Mouse (Mus musculus) spleen, adult 18-20 months (tissue): ENCODE results near the gene Tmem94.

Experiments
- DNase-seq, 2 experiments: peaks; one replicate each; pipeline ENCODE4 v3.0.0; 2022; ENCODE audit warnings: mixed read lengths in 2 of 2

Gene Tmem94

DNA sequence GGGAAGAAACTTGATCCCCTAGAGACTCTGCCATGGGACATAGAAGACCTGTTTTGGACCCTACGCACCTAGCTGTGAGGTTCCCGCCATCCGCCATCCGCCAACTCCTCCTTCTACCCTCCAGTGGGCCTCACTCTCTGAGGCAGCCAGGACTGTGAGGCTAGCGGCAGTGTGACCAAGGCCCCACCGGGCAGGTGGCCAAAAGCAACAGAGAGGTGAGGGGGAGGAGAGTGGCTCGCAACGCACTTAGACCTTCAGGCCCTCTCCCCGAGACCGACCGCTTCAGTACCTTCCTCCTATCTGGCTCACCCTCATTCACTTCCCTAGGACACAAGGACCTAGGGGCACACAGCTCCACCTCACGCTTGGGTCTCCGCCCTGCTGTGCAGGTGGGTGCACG is 45.1 kb downstream of the Tmem94 start:
- DNase-seq, result no peak

DNA sequence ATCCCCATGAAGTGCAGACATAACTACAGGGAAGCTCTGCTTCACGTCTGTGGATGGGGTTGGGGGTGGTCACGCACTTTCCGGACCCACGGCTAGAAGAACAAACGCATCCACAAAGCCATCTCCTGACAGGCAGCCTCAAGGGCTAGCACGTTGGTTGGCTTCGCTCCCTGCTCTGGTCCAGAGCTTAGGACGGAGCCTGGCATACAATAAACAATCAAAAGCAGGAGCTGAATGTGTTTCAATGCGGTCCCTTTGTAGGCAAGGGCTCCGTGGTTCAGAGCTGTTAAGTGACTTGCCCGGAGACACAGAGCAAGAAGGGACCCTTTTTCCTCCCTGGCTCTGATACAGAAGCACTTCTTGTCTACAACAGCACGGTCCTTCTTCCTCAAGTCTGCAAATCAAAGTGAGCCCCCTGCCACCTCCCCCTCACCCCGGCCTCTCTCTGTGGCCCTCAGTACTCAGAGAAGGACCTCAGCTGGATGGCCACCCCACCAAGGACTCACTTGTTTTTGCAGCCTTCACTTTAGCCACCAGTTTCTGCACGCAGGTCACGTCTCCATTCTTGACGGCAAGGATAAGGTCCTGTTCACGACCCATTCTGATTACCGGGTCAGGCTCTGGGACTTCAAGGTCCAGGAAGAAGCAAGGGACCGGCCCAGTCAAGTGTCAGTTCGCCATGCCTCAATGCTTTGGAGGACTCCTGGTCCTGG is 46.3 kb downstream of the Tmem94 start:
- no peak for DNase-seq

DNA sequence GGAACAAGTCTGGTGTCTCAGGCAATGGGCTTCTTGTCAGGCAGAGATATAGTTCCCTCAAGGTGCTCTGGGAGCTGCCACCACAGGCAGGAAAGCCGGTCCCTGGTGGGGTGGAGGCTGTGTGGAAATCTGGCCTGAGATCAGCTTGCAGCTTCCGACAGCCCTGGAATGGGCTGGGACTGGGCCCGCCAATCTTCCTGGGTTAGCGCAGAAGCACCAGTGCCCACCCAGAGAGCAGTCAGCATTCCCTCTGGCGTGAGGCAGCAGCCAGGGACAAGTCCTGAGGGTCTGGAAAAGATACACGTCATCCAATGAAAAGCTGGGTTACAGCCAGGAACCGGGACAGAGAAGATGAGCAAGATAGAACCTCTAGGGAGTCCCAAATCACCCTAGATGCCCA is 46.9 kb downstream of the Tmem94 start:
- DNase-seq, result no peak

DNA sequence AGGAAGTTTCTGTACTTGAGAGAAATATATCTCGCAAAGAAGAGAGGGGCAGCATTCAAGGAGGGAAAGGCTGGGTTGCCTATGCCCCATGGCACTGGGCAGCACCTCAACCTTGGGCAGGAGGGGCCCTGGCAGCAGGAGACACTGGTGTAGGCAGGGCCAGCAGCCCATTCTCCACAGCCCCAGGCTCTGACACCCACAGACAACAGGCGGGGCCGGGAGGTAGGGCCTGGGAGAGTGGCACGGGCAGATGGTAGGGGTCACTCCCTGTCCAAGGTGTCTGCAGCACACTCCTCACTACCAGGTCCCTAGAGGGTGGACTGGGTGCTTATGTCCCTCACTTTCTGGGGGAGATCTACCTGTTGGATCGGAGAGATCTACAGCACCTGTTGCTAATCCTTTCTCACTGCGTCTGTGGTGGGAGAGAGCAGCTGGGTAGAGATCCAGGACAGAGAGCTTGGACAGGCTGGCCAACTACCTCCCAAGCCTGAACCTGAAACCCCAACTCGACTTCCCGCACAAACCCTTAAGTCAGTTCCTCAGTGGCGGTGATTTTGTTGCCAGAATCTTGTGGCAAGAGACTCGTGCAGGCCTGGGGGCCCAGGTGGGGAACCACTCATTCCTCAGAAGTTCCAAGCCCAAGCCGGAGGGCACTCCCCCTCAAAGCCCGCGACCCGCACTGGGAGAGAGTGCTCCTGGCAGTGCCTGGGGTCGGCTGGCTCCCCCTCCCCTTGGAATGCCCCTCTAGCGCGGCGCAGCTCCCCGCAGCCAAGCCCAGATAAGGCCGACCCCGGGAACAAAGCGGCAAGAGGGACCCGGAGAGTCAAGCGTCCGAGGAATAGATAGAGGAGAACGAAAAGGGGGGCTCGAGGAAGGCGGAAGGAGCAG is 47.5 kb downstream of the Tmem94 start:
- DNase-seq, result no peak

DNA sequence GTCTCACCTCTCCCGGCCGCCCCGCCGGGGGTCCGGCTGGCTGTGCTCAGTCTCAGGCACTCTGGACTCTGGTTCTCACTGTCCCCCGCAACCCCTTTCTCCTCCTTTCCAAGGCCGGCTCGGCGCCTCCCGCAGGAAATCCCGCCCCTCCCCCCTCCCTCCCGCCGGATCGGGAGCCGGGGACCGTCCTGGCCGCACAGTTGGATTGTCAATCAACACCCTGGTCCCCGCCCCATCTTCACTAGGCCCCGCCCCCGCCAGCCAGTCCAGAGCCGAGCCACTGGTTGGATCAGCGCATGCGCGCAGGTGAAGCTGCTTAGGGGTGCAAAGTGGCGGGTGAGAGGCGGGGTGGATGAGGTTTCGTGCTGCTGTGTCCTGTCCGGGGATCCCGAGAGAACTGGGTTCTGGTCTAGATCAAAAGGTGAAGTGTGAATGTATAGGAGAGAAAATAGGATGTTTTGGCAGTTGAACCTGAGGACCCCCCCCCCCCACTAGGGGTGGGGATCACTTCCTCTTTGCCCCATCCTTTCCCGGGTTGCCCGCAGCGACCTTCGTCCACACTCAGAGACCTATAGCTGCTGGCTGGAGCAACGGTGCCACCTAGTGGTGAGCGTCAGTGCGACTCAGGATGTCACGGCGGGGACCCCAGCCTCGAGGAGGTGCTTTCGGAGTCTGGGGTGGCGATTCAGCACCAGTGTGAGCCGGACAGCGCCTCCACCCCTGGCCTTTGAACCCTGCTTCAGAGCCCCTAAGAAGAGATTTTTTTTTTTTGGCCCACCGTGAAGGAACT is 48.5 kb downstream of the Tmem94 start, which contains the start of gene Caskin2:
TSS of gene Caskin2 (minus strand) at position 133 of the 790 bp plus-strand sequence.
- DNase-seq, result peak; percentile 90 to 92

DNA sequence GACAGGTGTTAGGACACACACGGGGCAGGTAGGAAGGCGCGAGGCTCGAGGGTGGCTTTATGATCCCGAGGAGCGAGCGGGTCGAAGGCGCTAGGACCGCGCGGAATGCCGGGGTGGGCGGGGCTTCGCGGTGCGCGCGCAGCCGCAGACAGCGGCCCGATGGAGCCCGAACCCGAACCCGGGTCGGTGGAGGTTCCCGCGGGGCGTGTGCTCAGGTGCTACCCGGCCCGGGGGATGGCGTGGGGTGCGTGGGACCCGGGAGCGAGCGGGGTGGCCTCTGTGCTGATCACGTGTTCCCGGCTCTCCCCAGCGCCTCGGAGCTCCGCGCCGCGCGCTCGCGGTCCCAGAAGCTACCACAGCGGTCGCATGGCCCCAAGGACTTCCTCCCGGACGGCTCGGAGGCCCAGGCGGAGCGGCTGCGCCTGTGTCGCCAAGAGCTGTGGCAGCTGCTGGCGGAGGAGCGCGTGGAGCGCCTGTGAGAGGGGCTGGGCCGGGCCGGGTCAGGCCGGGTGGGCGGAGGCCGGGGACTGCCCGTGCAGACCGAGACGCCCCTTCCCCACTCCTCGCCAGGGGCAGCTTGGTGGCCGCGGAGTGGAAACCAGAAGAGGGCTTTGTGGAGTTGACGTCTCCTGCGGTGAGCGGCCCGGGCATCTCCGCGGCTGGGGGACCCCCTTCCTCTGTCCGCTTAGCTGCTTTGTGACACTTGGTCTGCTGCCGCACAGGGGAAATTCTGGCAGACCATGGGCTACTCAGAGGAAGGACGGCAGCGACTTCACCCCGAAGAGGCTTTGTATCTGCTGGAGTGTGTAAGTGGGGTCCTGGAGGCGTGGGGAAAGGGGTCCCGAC is 49.6 kb downstream of the Tmem94 start, which contains the start of gene Tsen54:
TSS of gene Tsen54 (plus strand) at position 120 of the 846 bp plus-strand sequence.
- peak; percentile 78 to 94 for DNase-seq

DNA sequence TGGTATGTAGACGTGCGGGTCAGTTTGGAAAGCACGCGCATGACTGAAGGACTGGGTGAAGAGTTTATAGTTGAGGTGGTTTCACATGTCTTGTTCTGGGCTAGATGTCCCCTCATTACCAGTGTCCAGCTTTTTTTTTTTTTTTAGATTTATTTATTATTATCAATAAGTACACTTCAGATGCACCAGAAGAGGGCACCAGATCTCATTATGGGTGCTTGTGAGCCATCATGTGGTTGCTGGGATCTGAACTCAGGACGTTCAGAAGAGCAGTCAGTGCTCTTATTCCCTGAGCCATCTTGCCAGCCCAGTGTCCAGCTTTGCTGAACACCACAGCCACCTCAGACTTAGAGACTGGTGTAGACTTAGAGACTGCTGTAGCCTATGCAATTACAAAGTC is 52.1 kb downstream of the Tmem94 start:
- DNase-seq, result no peak

DNA sequence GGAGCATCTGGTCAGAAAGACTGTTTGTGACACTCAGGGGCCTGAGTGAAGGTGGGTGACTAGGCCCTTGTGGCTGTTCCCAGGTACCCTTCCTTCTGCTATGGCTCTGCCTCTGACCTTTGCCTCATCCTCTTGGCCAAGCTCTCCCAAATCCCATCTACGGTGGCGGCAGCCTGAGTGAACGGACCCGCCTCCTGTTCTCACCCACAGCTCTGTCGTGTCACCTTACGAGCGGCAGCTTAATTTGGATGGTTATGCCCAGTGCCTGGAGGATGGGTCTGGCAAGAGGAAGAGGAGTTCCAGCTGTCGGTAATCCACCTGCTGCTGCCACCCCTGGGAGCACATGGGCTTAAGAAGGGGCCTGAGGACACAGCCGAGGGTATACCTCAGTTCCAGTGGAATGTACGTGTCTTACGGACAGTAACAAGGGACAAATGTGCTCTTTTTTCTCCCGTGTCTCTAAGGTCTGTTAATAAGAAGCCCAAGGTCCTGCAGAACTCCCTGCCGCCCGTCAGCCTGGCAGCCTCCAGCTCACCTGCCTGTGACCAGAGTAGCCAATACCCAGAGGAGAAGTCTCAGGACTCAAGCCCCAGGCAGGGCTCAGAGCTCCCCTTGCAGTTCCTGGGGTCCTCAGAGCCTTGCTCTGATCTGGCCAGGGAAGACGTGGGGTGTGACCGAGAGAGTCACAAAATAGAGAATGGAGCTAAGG is 54.8 kb downstream of the Tmem94 start:
- no peak for DNase-seq

DNA sequence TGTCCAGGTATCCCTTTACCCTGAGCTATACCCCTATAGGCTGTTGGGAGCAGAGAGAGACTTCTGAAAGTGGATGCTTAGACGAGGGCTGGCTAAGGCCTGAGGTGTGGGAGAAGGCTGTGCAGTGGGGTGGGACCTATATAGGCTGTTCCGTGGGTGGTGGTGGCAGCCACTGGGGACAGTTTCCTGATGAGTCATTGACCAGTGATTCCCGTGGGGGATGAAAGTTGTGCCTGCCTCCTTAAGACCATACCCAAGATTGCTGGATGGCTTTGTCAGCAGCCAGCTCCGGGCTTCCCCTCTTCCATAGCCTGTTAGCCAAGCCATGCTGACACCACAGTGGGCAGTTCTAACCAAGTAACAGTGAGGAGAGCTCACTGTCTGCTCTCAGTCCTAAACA is 55.8 kb downstream of the Tmem94 start:
- no peak for DNase-seq

DNA sequence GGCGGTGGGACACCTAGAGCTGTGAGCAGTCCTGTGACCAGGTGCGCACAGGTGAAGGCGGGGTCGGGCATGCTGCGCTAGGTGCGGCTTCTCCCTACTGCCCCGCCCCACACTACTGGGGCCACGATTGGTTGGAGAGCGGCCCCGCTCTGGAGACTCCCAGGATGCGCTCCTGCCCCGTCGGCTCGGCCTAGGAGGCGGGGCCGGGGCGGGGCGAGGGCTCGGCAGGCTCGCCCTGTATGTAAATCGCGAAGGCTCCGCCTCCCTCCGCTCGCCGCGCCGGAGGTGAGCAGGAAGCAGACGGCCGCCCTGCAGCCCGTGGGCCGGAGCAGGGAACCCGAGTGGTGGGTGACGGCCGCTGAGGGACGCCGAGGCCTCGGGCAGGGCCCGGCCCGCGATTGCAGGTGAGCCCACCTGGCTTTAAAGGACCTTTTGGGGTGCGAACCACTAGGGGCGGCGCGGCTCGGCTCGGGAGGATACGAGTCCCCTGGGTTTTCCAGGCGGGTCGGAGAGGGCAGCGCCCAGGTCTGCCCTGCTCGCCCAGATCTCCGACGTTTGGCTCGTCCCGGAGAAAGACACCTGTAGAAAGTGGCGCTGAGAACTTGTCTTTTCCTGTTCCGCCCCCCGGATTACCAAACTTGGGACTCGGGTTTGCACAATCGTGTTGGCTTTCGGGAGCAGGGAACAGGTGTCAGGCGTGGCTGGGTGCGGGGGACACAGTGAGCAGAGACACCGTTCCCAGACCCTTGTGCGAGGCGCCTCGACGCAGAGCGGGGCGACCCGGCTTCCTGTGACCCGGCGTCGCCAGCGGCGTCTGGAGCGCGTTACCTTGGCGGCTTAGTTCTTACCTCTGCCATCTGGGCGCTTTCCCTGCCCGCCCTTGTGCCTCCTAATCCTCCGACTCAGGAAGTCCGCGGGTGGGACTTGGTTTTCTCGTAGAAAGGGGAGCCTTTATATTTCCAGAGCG is 58.8 kb downstream of the Tmem94 start, which contains the start of gene Llgl2:
TSS of gene Llgl2 (plus strand) at position 276 of the 967 bp plus-strand sequence.
- DNase-seq, result peak; percentile 82 to 89

DNA sequence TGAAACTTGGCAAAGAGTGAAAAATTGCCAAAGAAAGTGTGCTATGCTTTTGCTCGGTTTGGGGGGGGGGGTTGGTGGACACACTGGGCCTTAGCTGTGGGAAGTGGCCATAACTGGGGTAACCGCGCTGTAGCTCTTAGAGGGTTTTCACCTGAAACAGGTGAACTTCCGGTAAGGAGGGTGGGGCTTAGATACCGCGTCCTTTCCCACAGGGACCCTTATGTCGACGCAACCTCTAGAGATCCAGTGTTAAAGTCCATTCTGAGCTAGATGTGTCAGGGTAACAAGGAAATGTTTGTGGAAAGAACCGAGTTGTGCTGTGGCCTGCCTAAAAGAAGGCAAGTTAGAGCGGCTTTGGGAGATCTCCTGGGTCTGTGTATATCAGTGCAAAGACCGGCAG is 59.6 kb downstream of the Tmem94 start:
- no peak for DNase-seq

DNA sequence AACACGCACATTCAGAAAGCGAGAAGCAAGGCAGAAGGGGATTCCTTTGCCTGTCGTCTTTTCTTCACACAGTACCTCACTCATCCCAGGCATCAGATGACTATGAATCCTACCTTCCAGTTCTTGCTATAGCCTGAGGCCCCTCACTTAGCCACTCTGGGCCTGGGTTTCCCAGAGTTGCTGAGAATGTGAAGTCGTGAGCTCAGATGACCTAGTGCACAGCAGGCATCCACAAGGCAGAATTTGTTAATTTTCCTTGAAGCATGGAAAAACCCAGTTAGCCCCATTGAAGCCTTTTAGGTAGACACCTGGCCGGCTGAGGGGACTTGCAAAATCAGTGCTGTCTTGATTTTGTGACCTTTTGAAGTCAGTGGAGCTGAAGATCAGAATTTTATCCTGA is 61.3 kb downstream of the Tmem94 start:
- DNase-seq, result no peak

DNA sequence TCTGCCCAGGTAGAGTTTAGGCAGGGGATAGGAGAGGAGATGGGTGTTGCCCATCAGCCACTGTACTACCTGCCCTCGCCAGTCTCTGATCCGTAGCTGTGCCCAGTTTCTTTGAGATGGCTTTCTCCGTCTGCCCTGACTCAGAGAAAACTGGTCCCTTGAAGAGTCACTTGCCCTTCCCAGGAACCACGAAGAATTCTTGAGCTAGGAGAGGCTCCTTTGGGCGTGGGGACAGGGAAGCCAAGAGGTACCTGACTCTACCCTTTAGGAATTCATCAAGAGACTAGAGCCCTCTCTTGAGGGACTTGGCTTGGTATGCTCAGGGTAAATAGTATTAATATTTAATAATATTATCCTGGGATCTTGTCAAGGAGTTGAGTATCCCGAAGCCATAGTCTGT is 62.4 kb downstream of the Tmem94 start:
- no peak for DNase-seq

DNA sequence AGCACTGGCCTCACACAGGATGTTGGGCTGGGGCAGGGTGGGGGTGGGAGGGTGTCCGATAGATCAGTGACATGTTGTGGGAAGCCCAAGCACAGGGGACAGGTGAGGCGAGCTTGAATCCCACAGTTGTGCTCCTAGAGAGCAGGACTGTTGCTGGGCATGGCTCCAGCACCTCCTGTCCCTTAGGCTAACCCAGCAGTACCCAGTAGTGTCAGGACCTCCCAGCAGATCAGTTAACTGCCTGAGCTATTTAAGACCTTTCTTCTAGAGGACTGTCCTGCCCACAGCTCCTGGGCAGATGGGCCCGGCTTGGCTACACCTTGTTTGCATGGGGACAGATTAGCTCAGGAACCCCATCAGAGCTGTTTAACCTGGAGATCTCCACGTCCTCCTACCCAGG is 63.8 kb downstream of the Tmem94 start:
- no peak for DNase-seq

DNA sequence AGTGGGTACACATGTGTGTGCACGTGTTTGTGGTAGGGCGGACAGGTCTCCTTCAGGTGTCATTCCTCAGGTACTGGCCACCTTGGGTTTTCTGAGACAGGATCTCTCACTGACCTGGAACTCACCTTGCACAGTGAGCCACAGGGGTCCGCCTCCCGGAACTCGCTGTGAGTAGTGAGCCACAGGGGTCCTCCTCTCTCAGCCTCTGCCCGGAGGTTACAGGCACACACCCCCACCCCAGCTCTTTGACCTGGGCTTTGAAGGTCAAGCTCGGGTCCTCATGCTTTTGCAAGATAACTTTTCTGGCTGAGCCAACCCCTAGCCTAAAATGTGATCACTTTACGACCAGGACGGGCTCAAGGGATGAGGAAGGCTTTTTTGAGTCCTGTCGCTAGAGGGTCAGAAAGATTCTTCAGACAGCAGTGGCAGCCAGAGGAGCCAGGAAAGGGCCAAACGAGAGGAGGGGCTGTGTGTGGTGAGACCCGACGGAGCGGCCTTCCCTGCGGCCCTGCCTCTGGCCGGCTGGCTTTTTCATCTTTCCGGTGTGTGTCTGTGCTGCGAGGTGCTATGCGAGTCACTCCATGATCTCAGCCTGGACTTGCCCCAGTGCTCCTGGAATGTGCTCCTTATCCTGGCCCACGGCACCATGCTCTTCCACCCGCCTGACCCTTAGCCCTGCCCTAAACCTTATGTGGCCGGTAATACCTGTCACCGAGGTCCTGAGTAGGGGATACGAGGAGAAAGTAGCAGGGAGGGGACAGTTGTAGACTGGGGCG is 65.5 kb downstream of the Tmem94 start:
- DNase-seq, result no peak

DNA sequence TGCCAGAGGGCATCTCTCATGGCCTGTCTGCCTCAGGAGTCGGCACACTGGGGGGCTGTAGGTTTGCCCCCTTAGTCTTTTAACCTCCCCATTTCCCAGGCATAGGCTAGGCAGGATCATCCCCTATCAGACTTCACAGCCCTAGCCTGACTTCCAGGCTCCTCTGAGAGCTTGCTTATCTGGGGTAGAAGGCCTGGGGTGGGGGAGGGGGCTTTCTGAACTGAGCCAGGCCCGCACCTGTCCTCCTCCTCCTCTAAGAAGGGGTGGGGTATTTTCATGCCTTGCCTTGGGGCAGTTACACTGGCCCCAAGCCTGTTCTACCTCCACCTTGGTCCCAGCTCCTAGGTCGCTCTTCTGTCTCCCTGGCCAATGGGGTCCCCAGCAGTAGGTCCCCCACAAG is 66.3 kb downstream of the Tmem94 start:
- DNase-seq, result no peak

DNA sequence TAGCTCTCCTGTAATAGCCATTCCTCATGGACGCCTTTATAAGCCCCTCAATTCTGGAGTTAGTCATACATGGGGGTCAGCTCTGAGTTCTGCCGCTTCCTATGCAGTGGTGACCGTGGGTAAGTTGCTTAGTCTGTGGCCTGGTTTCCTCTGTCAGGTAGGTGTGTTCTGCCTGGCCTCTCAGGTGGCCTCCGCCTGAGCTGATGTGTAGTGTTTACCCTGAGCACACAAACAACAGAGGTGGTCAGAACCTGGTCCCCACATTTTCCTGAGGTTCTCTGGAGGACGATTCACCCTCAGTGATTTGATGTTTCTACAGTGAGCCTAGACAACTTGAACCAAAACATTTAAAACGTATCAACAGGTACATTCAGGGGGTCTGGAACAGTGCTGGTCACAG is 66.8 kb downstream of the Tmem94 start:
- DNase-seq, result no peak

DNA sequence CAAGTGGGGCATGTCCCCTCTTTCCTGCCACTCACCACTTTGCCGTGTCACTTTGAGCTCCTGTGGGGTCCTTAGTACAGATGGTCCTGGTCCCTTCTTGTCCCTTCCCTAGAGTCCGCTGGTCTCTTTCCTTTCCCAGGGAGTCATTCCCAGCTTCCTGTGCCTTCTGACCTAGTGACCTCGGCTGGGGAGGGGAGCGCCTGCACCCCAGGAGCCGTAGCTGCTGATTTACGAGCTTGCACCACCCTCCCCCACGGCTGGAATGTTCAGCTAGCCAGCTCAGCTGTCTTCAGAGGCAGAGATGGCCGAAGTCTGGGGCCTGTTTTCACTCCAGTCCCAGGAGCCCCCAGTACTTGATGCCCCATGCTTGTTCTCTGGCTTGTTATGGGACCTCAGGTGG is 67.3 kb downstream of the Tmem94 start:
- no peak for DNase-seq

DNA sequence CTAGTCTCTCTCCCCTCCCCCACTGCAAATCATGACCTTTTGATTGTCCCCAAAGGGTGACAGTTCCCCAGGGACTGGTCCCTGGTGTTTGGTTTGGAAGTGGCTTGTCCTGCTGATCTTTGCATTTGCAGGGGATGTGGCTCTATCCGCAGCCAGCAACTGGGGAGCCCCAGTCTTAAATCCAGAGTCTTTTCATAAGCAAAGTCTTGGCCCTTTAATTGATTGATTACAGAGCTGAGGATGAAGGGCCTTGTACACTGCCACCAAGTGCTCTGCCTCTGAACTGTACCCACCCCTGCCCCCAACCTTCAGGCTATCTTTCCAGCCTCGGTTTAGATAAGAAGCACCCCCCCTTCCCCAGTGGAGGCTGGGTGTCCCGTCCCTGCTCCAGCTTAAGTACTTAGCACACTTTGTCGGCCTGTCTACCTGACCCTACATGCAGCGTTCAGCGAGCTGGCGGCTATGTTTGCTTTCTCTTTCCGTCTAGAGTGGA is 67.8 kb downstream of the Tmem94 start:
- DNase-seq, result no peak
